Mouse (Mus musculus) T-cell, adult 66 days (primary cell): ENCODE results near the gene Oxa1l. TPM values are rescaled to one million over a fixed set of nuclear protein-coding genes. Genes with fewer than 3 reads are reported as not detected.

Experiments
- total RNA-seq, 2 experiments: library from RNA; stranded (reverse); gene quantifications; 3 replicates in 1 of 2; 4 replicates in 1 of 2; pipeline ENCODE4 v1.2.4; 2023

The Oxa1l gene
- 10 to 100 TPM; 72.7 to 93.1 TPM for total RNA-seq

GRCm38 (mm10) chr14:54360577-54361340 lies at the start of gene Oxa1l:
Oxa1l (plus strand) TSS chr14:54360834.

GRCm38 (mm10) chr14:54417623-54418081 lies 57.0 kb downstream of the Oxa1l start, which contains the start of gene Slc7a7:
Slc7a7 (minus strand) TSS chr14:54417780.

Other genes with a start within 250 kb of the Oxa1l start
- gene Dad1, start 106.7 kb upstream of the Oxa1l start, total RNA-seq, result 100 to 1,000 TPM; 142 to 151 TPM
- gene Abhd4, start 106.6 kb upstream of the Oxa1l start, total RNA-seq, result 1 to 10 TPM; 5.3 to 6.2 TPM
- not detected for gene Olfr49, start 75.9 kb upstream of the Oxa1l start, total RNA-seq
- gene Slc7a7, start 56.9 kb downstream of the Oxa1l start, total RNA-seq, result 1 to 10 TPM; 1.1 to 2.4 TPM
- 10 to 100 TPM; 70.9 to 71.6 TPM for gene Mrpl52, start 66.1 kb downstream of the Oxa1l start, total RNA-seq
- gene Mmp14, start 70.8 kb downstream of the Oxa1l start, total RNA-seq, result 1 to 10 TPM in 1 of 2 experiments, under 1 TPM in 1; 0.61 to 1.1 TPM
- 100 to 1,000 TPM; 125 to 142 TPM for gene Lrp10, start 103.3 kb downstream of the Oxa1l start, total RNA-seq
- 1 to 10 TPM; 1.5 to 1.7 TPM for gene Rem2, start 115.3 kb downstream of the Oxa1l start, total RNA-seq
- gene Prmt5, start 156.7 kb downstream of the Oxa1l start, total RNA-seq, result 10 to 100 TPM; 39.8 to 40.1 TPM
- gene Haus4, start 193.8 kb downstream of the Oxa1l start, total RNA-seq, result 10 to 100 TPM; 12.0 to 16.5 TPM
- under 1 TPM; 0.32 to 0.59 TPM for gene Ajuba, start 216.7 kb downstream of the Oxa1l start, total RNA-seq
- 1 to 10 TPM; 4.8 to 6.4 TPM for gene 4931414P19Rik, start 245.2 kb downstream of the Oxa1l start, total RNA-seq